Mouse (Mus musculus): ENCODE data around the gene Nos1ap. TPM values are rescaled to one million over a fixed set of nuclear protein-coding genes. Genes with fewer than 3 reads are reported as not detected.

The Nos1ap gene
- polyA plus RNA-seq, 1 experiment from 2014 or later: 13.0 TPM

DNA sequence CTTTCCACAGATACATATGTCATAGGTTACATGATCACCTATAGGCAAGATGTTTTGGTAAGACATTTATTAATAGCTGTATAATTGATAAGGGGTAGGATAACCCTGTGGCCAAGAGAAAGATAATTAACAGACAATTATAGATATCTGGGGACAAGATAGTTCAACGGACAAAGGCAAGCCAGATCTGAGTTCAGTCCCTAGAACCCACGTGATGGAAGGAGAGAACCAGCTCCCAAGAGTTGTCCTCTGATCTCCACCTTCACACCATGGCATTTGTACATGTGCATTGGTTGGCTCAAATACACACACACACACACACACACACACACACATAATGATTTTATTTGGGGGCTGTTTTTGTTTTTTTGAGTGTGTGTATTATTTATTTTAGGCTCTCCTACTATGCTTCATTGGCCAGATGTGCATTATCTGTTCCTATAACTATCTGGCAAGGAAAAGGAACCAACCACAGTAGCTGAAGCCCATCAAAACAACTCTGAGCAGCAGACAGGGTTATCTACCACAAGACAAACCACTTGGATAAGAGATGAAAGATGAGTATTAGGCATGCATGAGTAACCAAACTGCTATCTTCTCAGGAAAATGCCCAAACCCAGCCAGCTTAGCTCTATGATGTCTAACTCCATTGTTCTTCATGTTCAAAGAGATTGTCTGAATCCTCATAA, 30.2 kb upstream of the Nos1ap start:
- WGBS: 78% methylated on average over 2 of the region's 2 CpGs
- Histone ChIP-seq H3K36me3 (ENCODE audit: control insufficient read depth, insufficient read depth, low read length) (no peaks in the 10 kb centered on the region), H3K9ac (replicated peaks; ENCODE audit: low read length) (no peak overlapping the region), H3K27me3 (ENCODE audit: control insufficient read depth, insufficient read depth, low read length) (no peaks in the 10 kb centered on the region), H3K4me2 (ENCODE audit: low read length) (no peak overlapping the region), H3K9me3 (ENCODE audit: control insufficient read depth, low read length) (0 out of 2 replicates have a peak, but pooled peaks cover 4% of the 10 kb centered on the region), H3K27ac (replicated peaks; ENCODE audit: low read depth, low read length) (no peak overlapping the region), H3K4me1 (ENCODE audit: control insufficient read depth, insufficient read depth, low read length) (no peaks in the 10 kb centered on the region), H3K4me3 (replicated peaks; ENCODE audit: low read depth, low read length) (no peak overlapping the region)
- ATAC-seq (ENCODE audit: low FRiP score, low TSS enrichment): no peak
- no peak for DNase-seq

DNA sequence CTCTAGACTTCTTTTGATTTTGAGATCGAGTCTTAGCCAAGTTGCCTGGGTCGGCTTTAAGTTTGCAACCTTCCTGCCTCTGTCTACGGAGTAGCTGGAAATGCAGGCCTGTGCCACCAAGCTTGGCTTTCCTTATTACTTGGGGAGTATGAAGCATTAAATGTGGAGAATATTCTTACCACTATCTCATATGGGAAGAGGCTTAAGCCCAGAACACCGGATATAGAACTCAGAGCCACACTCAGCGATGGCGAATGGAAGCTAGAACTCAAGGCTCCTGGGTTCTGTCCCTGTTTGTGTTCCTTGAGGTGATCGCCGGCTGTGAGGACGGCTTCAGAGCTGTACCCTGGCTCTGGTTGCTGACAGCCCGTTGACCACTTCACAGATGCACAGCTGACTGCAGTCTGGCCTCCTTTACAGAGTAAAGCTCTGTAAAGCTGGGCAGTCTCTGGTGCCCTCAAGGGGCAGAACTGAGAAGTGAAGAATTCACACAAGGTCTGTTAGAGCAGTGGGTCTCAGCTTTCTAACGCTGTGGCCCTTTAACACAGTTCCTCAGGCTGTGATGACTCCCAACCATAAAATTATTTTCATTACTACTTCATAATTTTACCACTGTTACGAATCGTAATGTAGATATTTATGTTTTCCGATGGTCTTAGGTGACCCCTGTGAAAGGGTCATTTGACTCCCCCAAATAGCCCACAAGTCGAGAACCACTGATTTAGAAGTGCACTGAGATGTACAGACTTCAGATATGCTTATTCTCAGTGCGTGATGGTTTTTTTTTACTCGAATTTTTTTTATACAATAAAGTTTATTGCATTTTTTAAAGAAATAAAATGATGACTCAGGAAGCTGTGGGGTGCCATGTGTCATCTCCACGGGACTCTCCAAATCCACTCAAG, 23.6 kb upstream of the Nos1ap start:
- no peak overlapping the region for H3K4me2 ChIP-seq (ENCODE audit: low read length)
- no peaks in the 10 kb centered on the region for H3K9me3 ChIP-seq (ENCODE audit: control insufficient read depth, low read length)
- WGBS: 59% methylated on average over 18 of the region's 18 CpGs
- H3K36me3 ChIP-seq (ENCODE audit: control insufficient read depth, insufficient read depth, low read length): no peaks in the 10 kb centered on the region
- no peak overlapping the region for H3K27ac ChIP-seq (replicated peaks; ENCODE audit: low read depth, low read length)
- H3K4me3 ChIP-seq (replicated peaks; ENCODE audit: low read depth, low read length): no peak overlapping the region
- no peaks in the 10 kb centered on the region for H3K27me3 ChIP-seq (ENCODE audit: control insufficient read depth, insufficient read depth, low read length)
- H3K9ac ChIP-seq (replicated peaks; ENCODE audit: low read length): no peak overlapping the region
- DNase-seq: peak; percentile 91
- H3K4me1 ChIP-seq (ENCODE audit: control insufficient read depth, insufficient read depth, low read length): no peaks in the 10 kb centered on the region
- peak; percentile 85 for ATAC-seq (ENCODE audit: low FRiP score, low TSS enrichment)

DNA sequence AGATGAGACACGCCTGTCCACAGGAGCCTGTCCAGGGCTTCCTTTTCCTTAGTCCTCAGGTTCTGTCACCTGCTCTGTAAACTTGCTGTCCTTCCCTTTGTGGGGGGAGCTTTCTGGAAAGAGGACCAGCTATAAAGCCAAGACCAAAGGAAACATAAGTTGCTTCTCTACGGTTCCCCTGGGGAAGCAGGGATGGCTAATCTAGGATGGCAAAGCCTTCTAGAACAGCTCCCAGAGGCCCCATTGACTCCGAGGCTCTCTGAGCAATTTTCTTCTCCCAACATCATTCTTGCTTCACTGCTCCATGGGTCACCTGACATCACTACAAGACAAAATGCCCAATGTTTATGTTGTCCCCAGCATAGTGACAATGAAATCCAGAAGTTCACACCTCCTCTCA, 22.0 kb upstream of the Nos1ap start:
- DNase-seq: no peak

DNA sequence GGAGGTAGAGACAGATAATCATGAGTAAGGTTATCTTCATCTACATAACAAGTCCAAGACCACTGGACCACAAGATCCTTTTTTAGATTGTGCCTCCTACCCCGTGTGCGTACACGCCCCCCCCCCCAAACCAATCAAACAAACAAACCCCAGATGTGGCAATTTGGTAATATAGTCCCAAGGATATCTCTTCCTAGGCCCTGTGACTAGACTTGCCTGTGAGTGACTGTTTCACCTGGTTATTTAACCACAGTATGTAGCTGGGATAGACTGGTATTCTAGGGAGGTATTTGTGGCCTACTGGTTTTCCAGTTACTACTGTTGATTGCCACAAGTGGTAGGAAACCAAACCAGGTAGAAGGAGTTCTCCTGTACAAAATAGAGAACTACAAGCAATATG, 21.0 kb upstream of the Nos1ap start:
- 97% methylated on average over 3 of the region's 3 CpGs for WGBS
- no peaks in the 10 kb centered on the region for H3K9me3 ChIP-seq (ENCODE audit: control insufficient read depth, low read length)
- H3K27me3 ChIP-seq (ENCODE audit: control insufficient read depth, insufficient read depth, low read length): no peaks in the 10 kb centered on the region
- H3K4me1 ChIP-seq (ENCODE audit: control insufficient read depth, insufficient read depth, low read length): no peaks in the 10 kb centered on the region
- no peak overlapping the region for H3K27ac ChIP-seq (replicated peaks; ENCODE audit: low read depth, low read length)
- H3K9ac ChIP-seq (replicated peaks; ENCODE audit: low read length): no peak overlapping the region
- DNase-seq: no peak
- ATAC-seq (ENCODE audit: low FRiP score, low TSS enrichment): no peak
- H3K4me2 ChIP-seq (ENCODE audit: low read length): no peak overlapping the region
- H3K4me3 ChIP-seq (replicated peaks; ENCODE audit: low read depth, low read length): no peak overlapping the region
- no peaks in the 10 kb centered on the region for H3K36me3 ChIP-seq (ENCODE audit: control insufficient read depth, insufficient read depth, low read length)

More for the DNA sequence above, 22.0 kb upstream of the Nos1ap start:
- Histone ChIP-seq H3K27ac (replicated peaks; ENCODE audit: low read depth, low read length) (no peak overlapping the region), H3K36me3 (ENCODE audit: control insufficient read depth, insufficient read depth, low read length) (no peaks in the 10 kb centered on the region), H3K4me3 (replicated peaks; ENCODE audit: low read depth, low read length) (no peak overlapping the region), H3K27me3 (ENCODE audit: control insufficient read depth, insufficient read depth, low read length) (no peaks in the 10 kb centered on the region), H3K9me3 (ENCODE audit: control insufficient read depth, low read length) (no peaks in the 10 kb centered on the region), H3K4me1 (ENCODE audit: control insufficient read depth, insufficient read depth, low read length) (no peaks in the 10 kb centered on the region), H3K9ac (replicated peaks; ENCODE audit: low read length) (no peak overlapping the region), H3K4me2 (ENCODE audit: low read length) (no peak overlapping the region)
- WGBS: 89% methylated on average over 3 of the region's 3 CpGs
- no peak for ATAC-seq (ENCODE audit: low FRiP score, low TSS enrichment)

DNA sequence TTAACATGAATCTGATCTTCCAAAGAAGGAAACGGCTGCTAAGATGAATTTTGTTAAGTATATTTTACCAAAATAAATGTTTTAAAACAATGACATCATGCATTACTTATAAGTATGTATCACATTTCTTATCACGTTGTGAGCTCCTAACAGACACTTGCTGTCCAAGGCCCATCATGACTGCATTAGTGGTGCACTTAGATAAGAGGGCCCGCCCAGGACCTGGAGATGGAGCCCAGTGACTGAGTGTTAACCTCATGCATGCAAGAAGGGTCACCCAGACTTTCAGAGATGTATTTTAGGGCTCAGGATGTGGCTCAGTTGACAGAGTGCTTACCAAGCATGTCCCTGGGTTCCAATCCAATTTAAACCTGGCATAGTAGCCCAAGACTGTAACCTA, 20.6 kb upstream of the Nos1ap start:
- H3K4me3 ChIP-seq (replicated peaks; ENCODE audit: low read depth, low read length): no peak overlapping the region
- no peaks in the 10 kb centered on the region for H3K36me3 ChIP-seq (ENCODE audit: control insufficient read depth, insufficient read depth, low read length)
- H3K9ac ChIP-seq (replicated peaks; ENCODE audit: low read length): no peak overlapping the region
- H3K4me1 ChIP-seq (ENCODE audit: control insufficient read depth, insufficient read depth, low read length): no peaks in the 10 kb centered on the region
- DNase-seq (no peak), ATAC-seq (ENCODE audit: low FRiP score, low TSS enrichment) (no peak)
- WGBS: 92% methylated on average over 3 of the region's 3 CpGs
- no peak overlapping the region for H3K27ac ChIP-seq (replicated peaks; ENCODE audit: low read depth, low read length)
- H3K9me3 ChIP-seq (ENCODE audit: control insufficient read depth, low read length): no peaks in the 10 kb centered on the region
- no peak overlapping the region for H3K4me2 ChIP-seq (ENCODE audit: low read length)
- no peaks in the 10 kb centered on the region for H3K27me3 ChIP-seq (ENCODE audit: control insufficient read depth, insufficient read depth, low read length)

DNA sequence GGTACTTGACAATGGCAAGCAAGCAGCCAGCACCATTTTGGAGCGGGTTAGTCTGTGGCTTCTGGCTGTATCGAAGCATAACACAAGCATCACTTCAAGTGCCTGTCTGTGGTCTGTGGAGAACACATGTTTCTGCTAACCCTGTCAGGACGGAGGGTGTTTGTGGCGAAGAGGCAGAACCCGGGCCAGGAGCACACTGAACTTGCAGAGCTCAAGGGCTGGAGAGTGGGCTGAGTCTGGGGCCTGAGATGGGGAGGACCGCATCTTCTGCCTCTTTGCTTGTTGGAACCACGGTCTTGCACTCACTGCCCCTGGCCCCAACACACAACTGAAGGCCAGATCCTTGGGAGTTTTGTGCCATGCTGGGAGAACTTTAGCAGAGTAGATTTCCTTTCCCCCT, 20.2 kb upstream of the Nos1ap start:
- Histone ChIP-seq H3K4me2 (ENCODE audit: low read length) (no peak overlapping the region), H3K4me3 (replicated peaks; ENCODE audit: low read depth, low read length) (no peak overlapping the region), H3K9ac (replicated peaks; ENCODE audit: low read length) (no peak overlapping the region), H3K27me3 (ENCODE audit: control insufficient read depth, insufficient read depth, low read length) (no peaks in the 10 kb centered on the region), H3K36me3 (ENCODE audit: control insufficient read depth, insufficient read depth, low read length) (no peaks in the 10 kb centered on the region), H3K27ac (replicated peaks; ENCODE audit: low read depth, low read length) (no peak overlapping the region), H3K4me1 (ENCODE audit: control insufficient read depth, insufficient read depth, low read length) (no peaks in the 10 kb centered on the region), H3K9me3 (ENCODE audit: control insufficient read depth, low read length) (no peaks in the 10 kb centered on the region)
- DNase-seq (no peak), ATAC-seq (ENCODE audit: low FRiP score, low TSS enrichment) (no peak)
- 86% methylated on average over 7 of the region's 7 CpGs for WGBS

DNA sequence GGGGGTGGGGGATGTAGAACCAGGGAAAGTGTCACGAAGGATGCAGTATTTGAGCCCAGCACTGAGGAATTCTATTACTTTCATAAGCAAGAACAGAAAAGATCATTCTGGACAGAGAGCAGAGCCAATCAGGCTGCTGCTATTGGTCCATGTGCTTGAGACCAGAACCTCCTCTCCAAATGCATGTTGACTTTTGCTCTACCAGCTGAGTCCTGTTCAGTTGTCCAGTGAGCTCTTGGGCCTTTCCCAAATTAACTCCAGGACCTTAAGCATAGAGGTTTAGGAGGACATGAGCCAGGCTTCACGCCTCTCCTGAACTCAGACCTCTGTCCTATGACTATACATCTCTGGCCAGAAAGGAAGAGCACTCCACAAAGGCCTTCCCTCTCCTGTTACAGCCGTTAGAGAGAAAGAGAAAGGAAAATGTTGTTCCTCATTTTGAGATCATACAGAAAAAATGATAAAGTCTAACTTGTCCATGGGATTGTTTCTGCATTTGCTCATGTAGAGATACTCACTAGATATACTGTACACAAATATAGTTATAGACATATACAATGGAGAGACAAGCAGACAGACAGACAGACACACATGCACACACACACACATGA, 18.9 kb upstream of the Nos1ap start:
- Histone ChIP-seq H3K4me2 (ENCODE audit: low read length) (no peak overlapping the region), H3K4me1 (ENCODE audit: control insufficient read depth, insufficient read depth, low read length) (no peaks in the 10 kb centered on the region), H3K9me3 (ENCODE audit: control insufficient read depth, low read length) (no peaks in the 10 kb centered on the region), H3K9ac (replicated peaks; ENCODE audit: low read length) (no peak overlapping the region), H3K36me3 (ENCODE audit: control insufficient read depth, insufficient read depth, low read length) (no peaks in the 10 kb centered on the region), H3K27ac (replicated peaks; ENCODE audit: low read depth, low read length) (no peak overlapping the region), H3K4me3 (replicated peaks; ENCODE audit: low read depth, low read length) (no peak overlapping the region), H3K27me3 (ENCODE audit: control insufficient read depth, insufficient read depth, low read length) (no peaks in the 10 kb centered on the region)
- ATAC-seq (ENCODE audit: low FRiP score, low TSS enrichment) (no peak), DNase-seq (no peak)
- 90% methylated on average over 3 of the region's 3 CpGs for WGBS

DNA sequence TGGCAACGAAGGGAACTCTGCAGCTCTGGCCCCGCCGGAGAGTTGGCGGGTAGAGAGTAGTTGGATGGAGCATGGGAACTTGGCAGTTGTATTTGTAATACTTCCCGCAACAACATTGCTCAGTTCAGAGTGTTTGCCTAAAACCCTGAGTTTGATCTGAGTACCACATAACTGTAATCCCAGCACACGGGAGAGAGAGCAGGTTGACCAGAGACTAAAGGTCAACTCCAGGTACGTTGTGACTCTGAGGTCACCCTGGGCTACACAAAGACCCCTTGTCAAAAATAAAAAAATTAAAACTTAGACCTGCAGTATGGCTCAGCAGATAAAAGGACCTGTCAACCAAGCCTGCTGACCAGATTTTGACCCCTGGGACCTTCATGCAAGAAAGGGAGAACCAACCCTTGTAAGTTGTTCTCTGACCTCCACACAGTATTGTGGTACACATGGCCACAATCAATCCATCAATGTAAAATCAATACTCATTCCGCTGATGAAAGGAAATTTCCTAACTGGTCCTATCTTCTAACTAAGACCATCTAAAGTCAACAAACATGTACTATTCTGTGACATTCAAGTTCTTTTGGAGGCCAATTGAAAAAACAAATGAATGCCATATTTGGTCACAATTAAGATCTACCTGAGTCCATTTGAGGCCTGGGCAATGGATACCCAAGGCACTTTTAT, 17.7 kb upstream of the Nos1ap start:
- H3K4me2 ChIP-seq (ENCODE audit: low read length): no peak overlapping the region
- no peak overlapping the region for H3K4me3 ChIP-seq (replicated peaks; ENCODE audit: low read depth, low read length)
- H3K27ac ChIP-seq (replicated peaks; ENCODE audit: low read depth, low read length): no peak overlapping the region
- ATAC-seq (ENCODE audit: low FRiP score, low TSS enrichment) (no peak), DNase-seq (no peak)
- no peaks in the 10 kb centered on the region for H3K27me3 ChIP-seq (ENCODE audit: control insufficient read depth, insufficient read depth, low read length)
- no peak overlapping the region for H3K9ac ChIP-seq (replicated peaks; ENCODE audit: low read length)
- no peaks in the 10 kb centered on the region for H3K4me1 ChIP-seq (ENCODE audit: control insufficient read depth, insufficient read depth, low read length)
- 95% methylated on average over 8 of the region's 8 CpGs for WGBS
- no peaks in the 10 kb centered on the region for H3K36me3 ChIP-seq (ENCODE audit: control insufficient read depth, insufficient read depth, low read length)
- no peaks in the 10 kb centered on the region for H3K9me3 ChIP-seq (ENCODE audit: control insufficient read depth, low read length)
